Mouse (Mus musculus) heart, postnatal 0 days (tissue): ENCODE results near the gene Igf2bp2.

Experiments used
- CTCF ChIP-seq: IDR thresholded peaks from 2 replicates; pipeline ENCODE4 v1.5.1; 2016; ENCODE audit warnings: antibody characterized with exemption, control low read depth, low read depth
- EP300 ChIP-seq: IDR thresholded peaks from 2 replicates; pipeline ENCODE4 v1.6.1; 2016; ENCODE audit warnings: antibody characterized with exemption, low read depth

DNA sequence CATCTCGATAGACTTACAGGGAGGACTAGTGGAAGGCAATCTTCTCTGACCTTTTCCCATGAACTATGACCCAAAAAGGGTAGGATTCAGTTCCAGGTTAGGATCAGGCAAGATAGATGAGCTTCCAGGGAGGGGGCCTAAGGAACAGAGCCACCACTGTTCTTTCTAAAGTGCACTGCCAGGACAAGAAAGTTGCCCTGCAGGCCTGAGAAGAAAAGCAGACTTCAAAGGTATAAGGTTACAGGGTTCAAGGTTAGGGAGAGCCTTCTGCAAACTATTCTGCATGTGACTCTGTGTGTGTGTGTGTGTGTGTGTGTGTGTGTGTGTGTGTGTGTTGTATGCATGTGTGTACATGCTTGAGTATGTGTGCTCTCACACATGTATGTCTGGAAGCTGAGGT, 53.1 kb downstream of the Igf2bp2 start:
- TF ChIP-seq CTCF (no peak), EP300 (no peak)
